Mouse (Mus musculus) ovary, postnatal 10 days (tissue): ENCODE data around the gene Abcc9.

ENCODE experiments used
- DNase-seq: peaks from one replicate; pipeline ENCODE4 v3.0.0; 2022; ENCODE audit warnings: low spot score

The Abcc9 gene

DNA sequence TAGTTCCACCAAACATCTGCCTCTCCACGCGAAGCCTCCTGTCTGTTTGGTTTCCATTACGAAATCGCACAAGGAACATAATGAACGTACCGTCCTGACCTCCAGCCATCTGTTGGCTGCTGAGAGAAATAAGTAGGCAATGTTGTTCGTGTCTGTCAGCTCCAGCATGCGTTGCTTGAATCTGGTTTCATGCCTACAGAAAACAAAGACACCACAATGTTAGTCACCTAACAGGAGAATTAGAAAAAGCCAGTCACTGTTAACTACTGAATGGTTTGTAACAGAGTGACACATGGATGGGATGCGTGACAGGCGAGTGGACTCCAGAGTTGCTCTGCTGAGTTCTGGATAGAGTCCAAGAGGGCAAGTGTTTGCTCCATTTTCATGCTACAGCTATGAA, 87.8 kb downstream of the Abcc9 start:
- DNase-seq = no peak

GRCm38 (mm10) chr6:142612366-142612765, 89.7 kb downstream of the Abcc9 start:
- no peak for DNase-seq

DNA sequence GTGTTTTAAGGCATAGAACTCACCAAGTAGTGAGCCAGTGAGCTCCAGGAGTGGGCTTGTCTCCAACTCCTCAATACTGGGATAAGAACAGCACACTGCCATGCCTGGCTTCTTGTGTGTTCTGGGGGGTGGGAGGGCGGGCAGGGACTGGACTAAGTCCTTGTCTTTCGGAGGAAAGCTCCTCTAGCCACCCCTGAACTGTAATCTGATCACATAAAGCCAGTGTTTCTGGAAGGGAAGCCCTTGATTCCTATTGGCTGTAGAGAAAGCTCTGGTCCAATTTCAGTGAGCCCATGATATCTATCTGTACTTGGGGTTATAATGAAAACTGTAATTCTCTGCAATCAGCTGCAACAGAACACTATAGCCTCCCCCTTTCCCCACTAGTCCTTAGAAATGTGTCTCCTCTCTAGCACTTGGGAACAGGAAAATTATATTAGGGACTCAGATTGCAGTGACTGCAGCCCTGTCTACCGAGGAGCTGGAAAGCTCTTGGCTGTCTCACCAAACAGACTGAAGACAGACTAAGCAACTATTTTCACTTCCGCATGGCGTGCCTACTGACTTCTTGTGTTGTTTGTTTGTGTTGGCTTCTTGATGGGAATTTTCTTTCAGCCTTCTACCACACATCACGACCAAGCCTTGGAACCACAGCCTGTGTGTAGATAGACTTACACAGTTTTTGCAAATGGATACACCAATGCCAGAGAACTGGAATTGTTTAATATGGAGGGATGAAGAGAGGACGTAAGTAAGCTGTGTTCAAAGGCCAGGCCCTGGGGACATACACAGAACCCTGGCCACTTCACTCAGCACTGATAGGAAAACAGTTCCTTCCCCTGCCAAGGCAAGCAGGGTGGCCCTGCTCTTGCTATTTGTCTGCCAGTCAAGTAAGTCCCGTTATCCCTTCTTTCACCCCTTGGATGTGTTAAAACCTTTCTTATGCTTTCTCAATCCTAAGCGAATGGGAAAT, 92.4 kb downstream of the Abcc9 start:
- DNase-seq = no peak

GRCm38 (mm10) chr6:142607080-142607479, 95.0 kb downstream of the Abcc9 start:
- DNase-seq = no peak

- no peak for DNase-seq
Measured at GRCm38 (mm10) chr6:142602772-142603171, 99.3 kb downstream of the Abcc9 start.

GRCm38 (mm10) chr6:142578831-142579230, 123.3 kb downstream of the Abcc9 start:
- DNase-seq = no peak

- DNase-seq = no peak
Measured at GRCm38 (mm10) chr6:142577801-142578200, 124.3 kb downstream of the Abcc9 start.

DNA sequence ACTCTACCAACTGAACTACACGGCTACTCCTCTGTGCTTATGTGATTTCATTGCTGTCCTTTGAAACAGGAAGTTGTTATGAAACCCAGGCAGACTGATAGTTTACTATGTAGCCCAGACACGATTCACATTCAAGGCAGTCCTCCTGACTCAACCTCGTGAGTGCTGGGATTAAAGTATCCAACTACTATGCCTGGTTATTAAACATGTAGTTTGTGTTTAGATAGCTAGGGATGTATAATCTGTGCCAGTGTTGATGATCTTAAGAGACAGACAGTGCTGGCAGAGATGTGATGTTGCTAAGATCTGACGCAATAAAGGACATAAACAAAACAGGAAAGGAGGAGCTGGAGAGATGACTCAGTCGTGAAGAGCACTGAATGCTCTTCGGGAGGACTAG, 129.2 kb downstream of the Abcc9 start:
- no peak for DNase-seq

DNA sequence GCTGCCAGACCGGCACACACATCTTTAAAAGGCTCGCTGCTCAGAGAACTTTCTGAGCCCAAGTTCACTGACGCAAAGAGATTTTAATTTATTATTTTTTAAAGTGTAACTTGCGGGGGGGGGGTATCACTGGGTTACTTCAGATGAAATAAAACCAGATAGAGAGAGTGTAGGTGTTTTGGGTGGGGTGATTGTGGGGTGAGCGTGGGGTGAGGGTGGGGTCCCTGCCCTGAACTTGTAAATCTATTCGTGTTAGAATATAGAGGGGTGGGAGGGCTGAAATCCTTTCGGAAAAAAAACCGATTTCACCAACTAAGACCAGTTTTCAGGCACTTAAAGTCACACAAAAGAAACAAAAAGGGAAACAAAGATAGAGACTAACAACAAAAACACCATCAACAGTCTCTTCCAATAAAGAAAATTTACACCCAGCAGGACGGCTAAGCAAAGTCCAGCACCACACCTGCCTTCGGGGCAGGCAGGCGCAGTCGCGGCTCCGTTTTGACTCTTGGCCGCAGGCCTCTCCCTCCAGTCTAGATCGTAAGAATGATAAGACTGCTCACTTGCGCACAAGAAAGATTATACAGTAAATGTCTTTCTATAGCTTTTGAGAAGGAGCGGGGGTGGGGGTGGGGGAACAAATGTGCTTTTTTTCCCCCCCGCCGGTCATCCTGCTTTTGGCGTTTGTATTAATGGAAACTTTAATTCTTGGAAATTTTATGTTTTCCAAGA, 130.3 kb downstream of the Abcc9 start:
- no peak for DNase-seq

DNA sequence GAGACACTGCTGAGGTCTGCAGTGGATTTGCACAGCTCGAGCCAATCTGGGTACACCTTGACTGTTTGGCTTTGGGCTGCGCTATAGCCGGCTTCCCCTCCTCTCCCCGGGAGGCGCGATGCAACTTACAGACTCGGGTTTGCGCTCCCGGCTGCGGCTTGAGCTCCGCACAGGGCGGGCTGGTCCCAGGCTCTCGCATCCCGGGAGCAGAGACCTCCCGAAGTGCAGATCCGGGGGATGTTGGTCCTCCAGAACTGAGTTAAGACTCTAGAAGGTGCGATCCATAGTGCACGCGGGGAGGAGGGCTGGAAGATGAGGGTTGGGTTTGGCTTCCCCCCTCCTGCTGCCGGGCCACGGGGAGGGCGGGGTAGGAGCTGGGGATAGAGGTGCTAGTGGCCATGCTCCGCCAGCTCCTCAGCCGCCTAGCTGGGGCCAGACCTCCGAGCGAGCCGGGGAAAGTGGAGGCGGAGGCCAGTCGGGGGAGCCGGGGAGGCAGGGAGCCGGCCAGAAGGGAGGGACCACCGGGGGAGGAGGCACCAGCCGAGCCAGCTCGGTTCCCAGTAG, 131.0 kb downstream of the Abcc9 start, which contains the start of gene Kcnj8:
Gene Kcnj8, minus strand, starts transcription at position 560 of the 564 bp plus-strand sequence.
- DNase-seq = peak; percentile 60

DNA sequence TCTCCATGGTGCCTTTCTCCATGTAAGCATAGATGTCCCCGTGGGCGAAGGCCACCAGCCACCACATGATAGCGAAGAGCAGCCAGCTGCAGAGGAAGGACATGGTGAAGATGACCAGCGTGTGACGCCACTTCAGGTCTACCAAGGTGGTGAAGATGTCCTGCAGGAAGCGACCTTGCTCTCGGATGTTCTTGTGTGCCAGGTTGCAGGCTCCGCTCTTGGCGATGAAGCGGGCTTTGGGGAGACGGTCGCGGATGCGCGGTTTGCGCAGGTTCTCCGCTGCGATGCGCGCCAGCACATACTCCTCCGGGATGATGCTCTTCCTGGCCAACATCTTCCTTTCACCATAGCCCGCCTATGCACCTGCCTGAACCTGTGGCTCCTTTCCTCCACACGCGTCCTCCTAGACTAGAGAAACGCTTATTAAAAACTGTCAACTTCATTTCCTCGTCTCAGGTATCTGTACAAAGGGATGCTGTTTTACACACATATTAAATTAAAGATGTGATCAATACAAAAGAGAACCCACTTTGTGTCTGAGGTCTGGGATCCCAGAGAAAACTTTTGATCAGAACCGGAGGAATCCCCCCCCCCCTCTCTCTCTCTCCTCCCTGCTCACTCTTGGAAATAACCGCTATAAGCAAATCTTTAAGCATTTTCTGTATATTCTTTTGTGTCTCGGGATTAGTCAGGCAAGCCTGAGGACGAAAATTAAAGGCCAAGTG, 131.9 kb downstream of the Abcc9 start:
- DNase-seq = no peak

GRCm38 (mm10) chr6:142568713-142569357, 133.3 kb downstream of the Abcc9 start:
- no peak for DNase-seq

DNA sequence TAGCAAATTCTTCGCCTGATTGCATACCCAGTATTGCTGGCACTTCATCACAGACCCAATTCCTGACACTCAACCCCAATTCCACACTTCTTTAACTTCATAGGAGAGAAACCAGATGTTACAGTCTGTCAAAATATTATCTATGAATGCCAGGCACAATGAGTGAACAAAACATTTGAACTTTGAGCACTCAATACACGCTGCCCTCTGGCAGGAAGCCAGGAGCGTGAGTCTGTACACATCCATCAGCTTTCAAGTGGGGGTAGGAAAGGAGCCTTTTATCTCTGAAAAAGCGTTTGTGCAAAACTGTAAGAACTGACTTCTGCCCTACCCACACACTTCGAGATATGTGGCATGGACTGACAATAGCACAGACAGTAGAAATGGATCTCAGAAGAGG, 134.7 kb downstream of the Abcc9 start:
- no peak for DNase-seq

- DNase-seq = no peak
Measured at GRCm38 (mm10) chr6:142564746-142565145, 137.4 kb downstream of the Abcc9 start.

GRCm38 (mm10) chr6:142561151-142561550, 141.0 kb downstream of the Abcc9 start:
- DNase-seq = no peak

DNA sequence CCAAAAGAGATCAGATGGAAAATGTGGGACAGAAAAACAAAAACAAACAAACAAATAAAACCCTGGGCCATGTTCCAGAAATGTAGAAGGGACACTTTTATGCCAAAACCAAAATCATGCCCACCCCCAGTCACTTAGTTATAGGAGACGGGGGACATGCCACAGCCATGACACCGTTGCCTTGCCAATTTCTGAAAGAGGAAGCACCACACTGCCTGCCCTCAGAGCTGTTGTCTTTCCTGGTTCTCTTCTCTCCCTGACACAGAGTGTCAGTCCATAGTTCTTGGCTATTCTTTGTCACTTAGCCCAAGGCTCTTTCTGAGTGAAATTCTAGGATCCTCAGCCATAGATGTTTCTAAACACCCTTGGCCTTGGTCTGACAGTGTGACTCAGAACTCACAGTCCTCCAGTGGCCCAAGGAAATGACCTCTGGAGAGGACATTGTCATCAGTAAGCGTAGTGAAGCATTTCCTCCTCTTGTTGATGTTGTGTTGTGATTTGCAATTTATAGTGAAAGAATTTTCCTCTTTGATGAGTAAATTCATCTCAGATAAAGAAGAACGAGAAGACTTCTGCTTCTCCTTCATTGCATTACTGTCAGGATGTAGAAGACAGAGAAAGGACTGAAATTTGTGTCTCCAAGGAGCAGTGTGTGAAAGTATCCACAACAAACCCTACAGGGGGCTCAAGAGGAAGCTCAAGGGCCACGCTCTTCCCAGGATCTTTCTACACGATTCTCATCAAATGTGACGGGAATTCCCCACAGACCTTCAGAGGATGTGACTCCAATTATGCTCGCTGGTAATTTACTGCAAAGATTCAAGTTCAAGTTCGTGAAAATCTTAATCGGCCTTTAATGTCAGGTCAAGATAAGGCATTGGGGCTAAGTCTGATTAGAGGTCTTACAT, 143.1 kb downstream of the Abcc9 start:
- DNase-seq = no peak

DNA sequence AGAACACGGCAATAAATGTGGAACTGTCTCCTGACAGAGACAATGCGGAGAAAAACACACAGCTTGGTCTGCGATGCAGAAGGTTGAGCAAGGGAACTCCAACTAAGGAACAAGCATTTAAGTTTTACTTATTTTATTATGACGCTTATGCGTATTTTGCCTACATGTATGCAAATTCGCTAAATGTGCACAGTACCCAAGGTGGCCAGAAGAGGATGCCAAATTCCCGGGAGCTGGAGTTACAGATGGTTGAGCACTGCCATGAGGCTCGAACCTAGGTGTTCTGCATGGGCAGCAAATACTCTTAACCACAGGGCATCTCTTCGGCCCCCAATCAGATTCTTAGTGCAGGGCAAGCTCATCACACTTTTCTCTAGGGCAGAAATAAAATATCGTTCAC, 144.0 kb downstream of the Abcc9 start:
- DNase-seq = no peak

DNA sequence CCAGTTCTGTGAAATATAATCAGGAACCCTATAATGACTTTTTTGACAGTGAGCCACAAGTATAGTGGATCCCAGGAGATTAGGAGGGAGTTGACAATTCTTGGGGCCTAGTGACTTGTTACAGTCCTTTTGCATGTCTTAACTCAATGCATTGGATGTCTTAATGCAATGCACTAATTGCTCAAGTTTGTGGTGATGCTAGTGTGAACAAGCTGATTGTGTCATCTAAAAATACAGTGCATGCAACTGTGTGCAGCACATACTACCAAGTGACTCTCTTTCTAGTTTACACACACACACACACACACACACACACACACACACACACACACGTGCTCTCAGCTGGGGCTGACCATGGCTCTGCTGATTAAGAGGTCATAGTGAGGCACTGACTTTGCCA, 146.1 kb downstream of the Abcc9 start:
- no peak for DNase-seq

GRCm38 (mm10) chr6:142551482-142551881, 150.6 kb downstream of the Abcc9 start:
- DNase-seq = no peak

DNA sequence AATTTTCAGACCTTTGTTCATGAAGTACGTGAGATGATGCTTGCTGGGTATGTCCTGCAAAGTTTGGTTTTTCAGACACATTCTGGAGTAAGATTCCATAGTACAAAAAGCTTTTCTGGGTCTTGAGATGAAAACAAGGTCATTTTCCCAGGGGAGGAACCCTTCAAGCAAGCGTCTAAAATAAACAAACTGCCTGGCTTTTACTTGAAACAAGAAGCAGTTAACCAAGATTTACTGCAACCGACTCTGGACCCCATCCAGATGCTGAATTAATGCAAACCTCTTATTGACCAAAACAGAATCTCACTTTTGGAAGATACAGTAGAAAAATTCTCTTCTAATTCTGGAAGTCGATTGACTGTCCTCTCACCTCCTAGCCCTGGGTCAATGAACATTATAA, 151.2 kb downstream of the Abcc9 start:
- DNase-seq = no peak
